13 mouse cellular contexts compared by ENCODE assay signal in genomic region chr16:30869136-30869909, GRCm38 (mm10).
DNase-seq lines count a peak whose midpoint lies in the region; ATAC-seq lines count a peak whose summit lies in the region.
"Had no signal": no experiment of that assay in that cellular context is flagged by ENCODE, and none has a peak within 500 bp of the region (broad histone marks: within the 10 kb centered on the region; RNA-seq: fewer than 3 reads in every experiment).

No protein-coding gene starts in this region.

- H3K4me3 ChIP-seq in heart, embryonic 11.5 days (ENCODE audit: low read depth, low read length): no peak overlapping the region
- no peak overlapping the region for H3K4me3 ChIP-seq in kidney, embryonic 16.5 days (ENCODE audit: low read length)
- no peak overlapping the region for H3K4me3 ChIP-seq in liver, embryonic 15.5 days (replicated peaks)
- H3K4me3 ChIP-seq: forebrain, embryonic 13.5 days; layer of hippocampus, adult 2 months; limb, embryonic 15.5 days; neural tube, embryonic 13.5 days had no signal

- H3K27me3 ChIP-seq in heart, embryonic 11.5 days (ENCODE audit: control insufficient read depth, insufficient read depth, low read length): no peaks in the 10 kb centered on the region
- no peaks in the 10 kb centered on the region for H3K27me3 ChIP-seq in kidney, embryonic 16.5 days (ENCODE audit: insufficient read depth, low read length)
- no peaks in the 10 kb centered on the region for H3K27me3 ChIP-seq in liver, embryonic 15.5 days
- H3K27me3 ChIP-seq: forebrain, embryonic 13.5 days; limb, embryonic 15.5 days; neural tube, embryonic 13.5 days had no signal

- WGBS in heart, embryonic 11.5 days (ENCODE audit: insufficient replicate concordance): 82% methylated on average over 7 of the region's 7 CpGs
- WGBS in kidney, embryonic 16.5 days: 90% methylated on average over 7 of the region's 7 CpGs
- 60% methylated on average over 7 of the region's 7 CpGs for WGBS in liver, embryonic 15.5 days (ENCODE audit: insufficient replicate concordance)

- intact Hi-C loops in heart, postnatal 10 days (cut with DNase I): loop anchor here (5.0 kb wide), 1 partner anchor 37 kb away; no protein-coding TSS in a partner anchor

- 0 out of 2 replicates have a peak overlapping the region, but pooled peaks have one; percentile 6 for H3K27ac ChIP-seq in heart, embryonic 11.5 days (ENCODE audit: low read depth, low read length)
- peak overlapping the region; percentile 65 for H3K27ac ChIP-seq in kidney, embryonic 16.5 days (ENCODE audit: low read length)
- no peak overlapping the region for H3K27ac ChIP-seq in liver, embryonic 15.5 days (replicated peaks)
- H3K27ac ChIP-seq: forebrain, embryonic 13.5 days; layer of hippocampus, adult 2 months; limb, embryonic 15.5 days; neural tube, embryonic 13.5 days had no signal

- no peaks in the 10 kb centered on the region for H3K9me3 ChIP-seq in heart, embryonic 11.5 days (replicated peaks; ENCODE audit: control insufficient read depth, low read length)
- H3K9me3 ChIP-seq in kidney, embryonic 16.5 days (ENCODE audit: low read length): no peaks in the 10 kb centered on the region
- H3K9me3 ChIP-seq in liver, embryonic 15.5 days (replicated peaks): no peaks in the 10 kb centered on the region
- H3K9me3 ChIP-seq: limb, embryonic 15.5 days; neural tube, embryonic 13.5 days had no signal

- ATAC-seq in heart, embryonic 11.5 days (replicated peaks; ENCODE audit: insufficient number of reproducible peaks, low FRiP score, low TSS enrichment): no peak
- no peak for ATAC-seq in kidney, embryonic 16.5 days (ENCODE audit: low FRiP score, low TSS enrichment)
- ATAC-seq in liver, embryonic 15.5 days (ENCODE audit: insufficient read depth): peak; percentile 52; the same call in 1 of the 2 replicates
- ATAC-seq: activated CD4-positive, CD25-positive, alpha-beta regulatory T cell, adult 4 months; forebrain, embryonic 13.5 days had no signal

- H3K9ac ChIP-seq in heart, embryonic 11.5 days (ENCODE audit: low read depth, low read length): no peak overlapping the region
- no peak overlapping the region for H3K9ac ChIP-seq in kidney, embryonic 16.5 days (replicated peaks; ENCODE audit: low read length)
- H3K9ac ChIP-seq in liver, embryonic 15.5 days: no peak overlapping the region
- H3K9ac ChIP-seq: forebrain, embryonic 13.5 days; limb, embryonic 15.5 days; neural tube, embryonic 13.5 days had no signal

- no peaks in the 10 kb centered on the region for H3K36me3 ChIP-seq in heart, embryonic 11.5 days (ENCODE audit: control insufficient read depth, insufficient read depth, low read length)
- H3K36me3 ChIP-seq in kidney, embryonic 16.5 days (ENCODE audit: insufficient read depth, low read length): no peaks in the 10 kb centered on the region
- no peaks in the 10 kb centered on the region for H3K36me3 ChIP-seq in liver, embryonic 15.5 days (replicated peaks)
- H3K36me3 ChIP-seq: limb, embryonic 15.5 days; neural tube, embryonic 13.5 days had no signal

- DNase-seq in heart, postnatal 10 days: no peak
- DNase-seq in kidney, postnatal 14 days: no peak
- DNase-seq in R1 (ENCODE audit: low read depth, low spot score): peak; percentile 72
- no peak for DNase-seq in embryo, embryonic 9.5 days (ENCODE audit: extremely low spot score)
- DNase-seq: cerebellum, adult 11 months had no signal

- H3K4me1 ChIP-seq in heart, embryonic 11.5 days (ENCODE audit: control insufficient read depth, insufficient read depth, low read length): peaks cover 22% of the 10 kb centered on the region
- peaks cover 32% of the 10 kb centered on the region for H3K4me1 ChIP-seq in kidney, embryonic 16.5 days (ENCODE audit: insufficient read depth, low read length)
- peaks cover 8% of the 10 kb centered on the region for H3K4me1 ChIP-seq in liver, embryonic 15.5 days (replicated peaks)

- H3K4me2 ChIP-seq in heart, embryonic 11.5 days: no peak overlapping the region
- H3K4me2 ChIP-seq in kidney, embryonic 16.5 days (replicated peaks; ENCODE audit: low read depth, low read length): 0 out of 2 replicates have a peak overlapping the region, but pooled peaks have one; percentile 32
- 0 out of 2 replicates have a peak overlapping the region, but pooled peaks have one; percentile 9 for H3K4me2 ChIP-seq in liver, embryonic 15.5 days
- H3K4me2 ChIP-seq: forebrain, embryonic 13.5 days; limb, embryonic 15.5 days; neural tube, embryonic 13.5 days had no signal
